Mouse (Mus musculus) hindbrain, postnatal 0 days (tissue): ENCODE measurements around the gene Gnl2. TPM values are rescaled to one million over a fixed set of nuclear protein-coding genes. Genes with fewer than 3 reads are reported as not detected.
A peak's percentile ranks its signal among the peaks of the same experiment; 100 is the strongest.

ENCODE experiments used
- ATAC-seq: fragments of 200-750 bp; cut with Nextera tagmentation; 2 replicates; pipeline ENCODE4 v1.8.0; 2017; ENCODE audit warnings: mild to moderate bottlenecking, moderate TSS enrichment, moderate library complexity
- DNase-seq: peaks from one replicate; pipeline ENCODE4 v3.0.0-alpha.2; 2015; ENCODE audit warnings: low spot score
- H3K27ac ChIP-seq: fragments of 300-500 bp; sonication (generic); 2 replicates; pipeline ENCODE4 v1.5.1; 2014; ENCODE audit warnings: mild to moderate bottlenecking
- H3K27me3 ChIP-seq: fragments of 300-500 bp; sonication (generic); 2 replicates; pipeline ENCODE4 v1.6.1; 2014; ENCODE audit warnings: low read length, mixed read lengths; ENCODE audit not compliant: insufficient read depth
- H3K36me3 ChIP-seq: fragments of 300-500 bp; sonication (generic); 2 replicates; pipeline ENCODE4 v1.6.1; 2014; ENCODE audit warnings: low read length, mixed read lengths; ENCODE audit not compliant: insufficient read depth
- H3K4me1 ChIP-seq: fragments of 300-500 bp; sonication (generic); 2 replicates; pipeline ENCODE4 v1.6.1; 2014; ENCODE audit warnings: antibody characterized with exemption, low read length, mixed read lengths; ENCODE audit not compliant: insufficient read depth
- H3K4me2 ChIP-seq: fragments of 300-500 bp; sonication (generic); 2 replicates; pipeline ENCODE4 v1.6.1; 2014; ENCODE audit warnings: low read depth, mild to moderate bottlenecking, low read length, moderate library complexity, mixed read lengths
- H3K4me3 ChIP-seq: fragments of 300-500 bp; sonication (generic); 2 replicates; pipeline ENCODE4 v1.5.1; 2014; ENCODE audit warnings: low read length
- H3K9ac ChIP-seq: fragments of 300-500 bp; sonication (generic); replicated peaks from 2 replicates; pipeline ENCODE4 v1.6.1; 2014; ENCODE audit warnings: mild to moderate bottlenecking, low read length, moderate library complexity, mixed read lengths
- H3K9me3 ChIP-seq: fragments of 300-500 bp; sonication (generic); 2 replicates; pipeline ENCODE4 v1.6.1; 2016; ENCODE audit warnings: low read length, mixed read lengths
- CTCF ChIP-seq: IDR thresholded peaks from 2 replicates; pipeline ENCODE4 v1.5.1; 2016; ENCODE audit warnings: antibody characterized with exemption, control low read depth, low read depth
- WGBS: fragments of 180-500 bp; shearing (Covaris S2); extraction: QIAGEN DNeasy Blood & Tissue Kit; methylation state at CpG from one replicate; pipeline ENCODE4 v1.1.7; 2014; 5-methylcytosine and 5-hydroxymethylcytosine counted together
- polyA plus RNA-seq: library from polyadenylated mRNA; unstranded; fragments of >200 nt; fragmentation: Nextera tagmentation; extraction: Ambion mirVana; gene quantifications from 2 replicates; pipeline ENCODE4 v1.2.1, GENCODE M21; 2015
- total RNA-seq: library from RNA; depleted of rRNA; stranded (reverse); fragments of >200 nt; gene quantifications from 2 replicates; pipeline ENCODE4 v1.2.3, GENCODE M21; 2014

Gnl2 gene
- total and polyA plus RNA-seq, 2 experiments from 2014 or later, result 26.0 to 70.2 TPM

- ATAC-seq, result no peak
- no peaks in the 10 kb centered on the region for H3K9me3 ChIP-seq
- H3K4me1 ChIP-seq, result no peaks in the 10 kb centered on the region
- no peak overlapping the region for H3K9ac ChIP-seq
- no peaks in the 10 kb centered on the region; the same call in 1 of the 2 replicates for H3K27me3 ChIP-seq
- TF ChIP-seq CTCF, result peak; percentile 53
- H3K4me3 ChIP-seq, result no peak overlapping the region
- no peak overlapping the region for H3K27ac ChIP-seq
- no peak overlapping the region for H3K4me2 ChIP-seq
- no peaks in the 10 kb centered on the region for H3K36me3 ChIP-seq
- DNase-seq, result peak; percentile 43
- WGBS, result 31% methylated on average over 11 of the region's 11 CpGs
Observed at GRCm38 (mm10) chr4:125020780-125021538, 4.6 kb downstream of the Gnl2 start.

DNA sequence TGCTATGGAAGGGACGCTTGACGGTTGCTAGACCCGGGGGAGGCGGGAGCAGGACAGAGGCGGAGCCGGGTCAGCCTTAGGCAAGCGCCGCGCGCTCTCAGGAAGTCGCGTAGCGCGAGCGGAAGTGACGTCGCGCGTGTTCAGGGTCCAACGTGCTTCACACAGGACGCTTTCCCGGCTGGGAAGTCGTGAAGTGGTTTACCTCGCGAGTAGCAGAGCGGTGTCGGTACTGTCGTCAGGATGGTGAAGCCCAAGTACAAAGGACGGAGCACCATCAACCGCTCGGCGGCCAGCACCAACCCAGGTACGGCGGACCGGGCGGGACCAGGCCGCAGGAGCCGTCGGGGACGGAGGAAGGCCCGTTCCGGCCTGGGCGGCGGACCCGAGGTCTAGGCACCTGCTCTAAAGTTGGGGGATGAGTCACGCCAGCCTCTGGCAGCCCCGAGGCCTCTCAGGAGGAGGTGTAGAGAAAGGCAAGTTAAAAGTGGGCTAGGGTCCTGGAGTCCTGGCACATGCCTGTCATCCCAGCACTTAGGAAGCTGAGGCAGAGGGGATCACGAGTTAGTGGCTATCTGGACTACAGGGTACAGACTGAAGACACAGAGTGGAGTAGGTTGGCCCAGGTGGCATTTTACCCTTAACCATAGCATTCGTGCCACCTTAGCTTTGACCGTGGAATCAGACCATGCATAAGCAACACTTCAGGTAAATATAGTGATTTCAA lies 13.7 kb downstream of the Gnl2 start:
- H3K9me3 ChIP-seq, result no peaks in the 10 kb centered on the region
- peak overlapping the region; percentile 92 for H3K4me3 ChIP-seq
- peak overlapping the region; percentile 76 for H3K9ac ChIP-seq
- no peaks in the 10 kb centered on the region for H3K36me3 ChIP-seq
- 1% methylated on average over 50 of the region's 50 CpGs for WGBS
- no peaks in the 10 kb centered on the region for H3K27me3 ChIP-seq
- DNase-seq (peak; percentile 98), ATAC-seq (peak; percentile 99)
- H3K27ac ChIP-seq, result peak overlapping the region; percentile 68
- peaks cover 9% of the 10 kb centered on the region for H3K4me1 ChIP-seq
- peak overlapping the region; percentile 98 for H3K4me2 ChIP-seq
- TF ChIP-seq CTCF, result no peak

- H3K9me3 ChIP-seq, result no peaks in the 10 kb centered on the region
- TF ChIP-seq CTCF, result no peak
- DNase-seq, result no peak
- WGBS, result 75% methylated on average over 4 of the region's 4 CpGs
- no peak overlapping the region for H3K4me3 ChIP-seq
- H3K27me3 ChIP-seq, result no peaks in the 10 kb centered on the region
- H3K4me2 ChIP-seq, result no peak overlapping the region
- H3K9ac ChIP-seq, result no peak overlapping the region
- ATAC-seq, result no peak
- peaks cover 9% of the 10 kb centered on the region for H3K4me1 ChIP-seq
- H3K36me3 ChIP-seq, result peaks cover 17% of the 10 kb centered on the region; the same call in 1 of the 2 replicates
- H3K27ac ChIP-seq, result no peak overlapping the region
Observed at GRCm38 (mm10) chr4:125034341-125034740, 18.0 kb downstream of the Gnl2 start.

- Histone ChIP-seq H3K27ac (no peak overlapping the region), H3K27me3 (no peaks in the 10 kb centered on the region), H3K4me3 (no peak overlapping the region), H3K4me2 (no peak overlapping the region), H3K4me1 (no peaks in the 10 kb centered on the region), H3K36me3 (peaks cover 73% of the 10 kb centered on the region), H3K9me3 (no peaks in the 10 kb centered on the region), H3K9ac (no peak overlapping the region)
- WGBS, result 91% methylated on average over 7 of the region's 7 CpGs
- no peak for TF ChIP-seq CTCF
- DNase-seq (no peak), ATAC-seq (no peak)
Observed at GRCm38 (mm10) chr4:125044454-125044853, 28.1 kb downstream of the Gnl2 start.

DNA sequence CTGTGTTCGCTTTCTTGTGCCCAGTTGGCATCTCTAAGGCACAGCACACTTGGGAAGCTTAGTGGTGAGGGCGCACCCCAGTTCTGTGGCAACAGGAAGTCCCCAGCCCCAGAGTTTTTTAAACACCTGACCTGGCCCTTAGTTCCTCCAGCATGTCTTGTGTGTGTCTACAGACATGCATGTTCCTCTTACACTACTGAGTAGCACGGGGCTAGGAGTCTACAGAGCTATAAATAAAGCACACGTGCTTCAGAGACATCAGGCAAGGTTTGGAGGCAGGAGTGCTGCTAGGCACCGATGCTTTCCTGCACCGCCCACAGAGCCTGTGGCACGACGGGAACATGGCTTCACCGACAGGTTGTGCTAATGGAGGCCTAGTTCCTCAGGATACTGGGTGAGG lies 39.0 kb downstream of the Gnl2 start:
- H3K9ac ChIP-seq, result no peak overlapping the region
- peaks cover 44% of the 10 kb centered on the region for H3K36me3 ChIP-seq
- DNase-seq (no peak), ATAC-seq (no peak)
- H3K27ac ChIP-seq, result no peak overlapping the region
- no peaks in the 10 kb centered on the region for H3K9me3 ChIP-seq
- no peak for TF ChIP-seq CTCF
- 93% methylated on average over 9 of the region's 9 CpGs for WGBS
- H3K4me3 ChIP-seq, result no peak overlapping the region
- H3K4me2 ChIP-seq, result no peak overlapping the region
- peaks cover 4% of the 10 kb centered on the region; the same call in 1 of the 2 replicates for H3K4me1 ChIP-seq
- H3K27me3 ChIP-seq, result no peaks in the 10 kb centered on the region

DNA sequence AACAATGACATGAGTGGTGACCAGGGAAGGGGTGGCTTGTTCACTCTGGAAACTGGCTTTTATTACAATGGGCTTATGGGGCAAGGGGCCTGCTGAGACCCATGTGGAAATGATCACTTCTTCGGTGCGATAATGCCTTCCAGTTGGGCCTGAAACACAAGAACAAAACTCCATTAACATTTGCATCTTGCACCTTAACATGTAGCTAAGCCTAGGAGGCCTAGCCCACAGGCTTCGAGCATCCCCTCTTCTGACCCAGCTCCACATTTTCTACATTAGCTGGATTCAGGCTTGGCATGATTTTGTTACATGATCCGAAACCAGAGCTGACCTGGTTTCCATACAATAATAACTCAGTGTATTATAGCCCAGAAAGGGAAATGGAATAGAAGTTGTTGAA lies 40.1 kb downstream of the Gnl2 start:
- Histone ChIP-seq H3K9me3 (no peaks in the 10 kb centered on the region), H3K4me1 (peaks cover 4% of the 10 kb centered on the region; the same call in 1 of the 2 replicates), H3K36me3 (peaks cover 40% of the 10 kb centered on the region), H3K4me2 (no peak overlapping the region), H3K27me3 (no peaks in the 10 kb centered on the region), H3K9ac (no peak overlapping the region), H3K4me3 (no peak overlapping the region), H3K27ac (no peak overlapping the region)
- WGBS, result 92% methylated on average over 4 of the region's 4 CpGs
- no peak for TF ChIP-seq CTCF
- DNase-seq, result no peak
- ATAC-seq, result no peak
